Mouse (Mus musculus) T-helper 17 cell (primary cell): ENCODE data around the gene 2700097O09Rik.
"Not testable (repeated sequence)": the region's sequence is repeated elsewhere in the genome, so short reads cannot be mapped to it uniquely, and the experiment has no call there.

Experiments
- in situ Hi-C, 2 experiments: fragments of 300-600 bp; cut with MboI, MseI; formaldehyde crosslinking; loops; 1 replicate in 1 of 2; 2 replicates in 1 of 2; pipeline ENCODE4 v1.15.1; 2025; ENCODE audit warnings: high pct_unique_total_duplicates in 2 of 2

Gene 2700097O09Rik

GRCm38 (mm10) chr12:55049731-55050353 lies 30.1 kb downstream of the 2700097O09Rik start:
- in situ Hi-C loops = no loop called here

DNA sequence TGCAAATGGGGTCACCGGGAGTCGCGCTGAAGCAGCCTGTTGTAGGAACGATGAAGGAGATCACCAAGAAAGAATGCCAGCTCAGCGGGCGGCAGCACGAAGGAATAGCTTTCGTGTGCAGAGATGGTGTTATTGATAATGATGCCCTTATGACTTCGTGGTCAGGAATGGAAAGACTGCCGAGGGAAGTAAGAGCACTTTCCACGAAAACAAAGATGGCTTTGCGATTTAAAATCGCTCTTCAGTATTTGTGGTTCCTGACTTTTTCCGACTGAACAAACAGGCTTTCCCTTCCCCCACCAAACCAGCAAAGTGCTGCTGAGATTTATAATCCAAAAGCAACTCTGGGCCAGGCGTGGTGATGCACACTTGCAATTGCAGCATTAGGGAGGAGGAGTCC lies 38.9 kb downstream of the 2700097O09Rik start:
- in situ Hi-C loops = no loop called here

DNA sequence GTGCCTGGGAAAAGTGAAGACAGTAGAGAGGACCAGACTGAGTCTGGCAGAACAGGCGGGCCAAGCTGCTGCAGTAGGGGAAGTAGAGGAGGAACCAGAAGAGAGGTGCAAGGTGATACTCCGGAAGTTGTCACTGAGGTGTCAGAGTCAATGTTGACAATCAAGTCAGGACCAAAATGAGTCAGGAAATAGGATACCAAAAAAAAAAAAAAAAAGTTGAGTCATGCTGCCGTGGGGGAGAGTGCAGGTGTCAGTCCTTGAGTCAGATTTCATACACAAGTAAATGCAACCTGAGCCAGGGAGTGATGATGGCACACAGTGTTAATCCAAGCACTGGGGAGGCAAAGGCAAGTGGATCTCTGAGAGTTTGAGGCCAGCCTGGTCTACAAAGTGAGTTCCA lies 52.8 kb downstream of the 2700097O09Rik start:
- in situ Hi-C loops = no loop called here

DNA sequence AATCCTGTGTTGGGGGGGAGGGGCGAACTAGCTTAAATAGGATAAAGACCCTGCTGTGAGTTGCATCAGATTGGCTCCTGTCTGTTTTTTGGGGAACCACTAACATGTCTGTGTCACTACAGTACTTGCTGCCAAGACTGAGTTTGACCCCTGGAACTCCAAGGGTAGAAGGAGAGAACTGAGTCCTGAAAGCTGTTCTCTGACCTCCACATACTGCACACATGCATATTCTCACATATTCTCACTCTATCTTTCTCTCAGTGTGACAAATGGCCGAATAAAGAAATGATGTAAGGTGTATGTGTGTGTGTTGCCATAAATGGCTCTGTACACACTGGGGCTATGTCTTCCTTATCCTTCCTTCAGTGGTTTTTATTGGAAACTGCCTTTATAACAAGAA lies 56.6 kb downstream of the 2700097O09Rik start:
- in situ Hi-C loops = no loop called here

GRCm38 (mm10) chr12:55019421-55019877 lies 60.5 kb downstream of the 2700097O09Rik start:
- in situ Hi-C loops = no loop called here

- in situ Hi-C loops = no loop called here
Measured at GRCm38 (mm10) chr12:55017119-55017721, 62.7 kb downstream of the 2700097O09Rik start.

GRCm38 (mm10) chr12:55016339-55017118 lies 63.4 kb downstream of the 2700097O09Rik start:
- in situ Hi-C loops = no loop called here

- in situ Hi-C loops = no loop called here
Measured at GRCm38 (mm10) chr12:55015428-55015827, 64.5 kb downstream of the 2700097O09Rik start.

DNA sequence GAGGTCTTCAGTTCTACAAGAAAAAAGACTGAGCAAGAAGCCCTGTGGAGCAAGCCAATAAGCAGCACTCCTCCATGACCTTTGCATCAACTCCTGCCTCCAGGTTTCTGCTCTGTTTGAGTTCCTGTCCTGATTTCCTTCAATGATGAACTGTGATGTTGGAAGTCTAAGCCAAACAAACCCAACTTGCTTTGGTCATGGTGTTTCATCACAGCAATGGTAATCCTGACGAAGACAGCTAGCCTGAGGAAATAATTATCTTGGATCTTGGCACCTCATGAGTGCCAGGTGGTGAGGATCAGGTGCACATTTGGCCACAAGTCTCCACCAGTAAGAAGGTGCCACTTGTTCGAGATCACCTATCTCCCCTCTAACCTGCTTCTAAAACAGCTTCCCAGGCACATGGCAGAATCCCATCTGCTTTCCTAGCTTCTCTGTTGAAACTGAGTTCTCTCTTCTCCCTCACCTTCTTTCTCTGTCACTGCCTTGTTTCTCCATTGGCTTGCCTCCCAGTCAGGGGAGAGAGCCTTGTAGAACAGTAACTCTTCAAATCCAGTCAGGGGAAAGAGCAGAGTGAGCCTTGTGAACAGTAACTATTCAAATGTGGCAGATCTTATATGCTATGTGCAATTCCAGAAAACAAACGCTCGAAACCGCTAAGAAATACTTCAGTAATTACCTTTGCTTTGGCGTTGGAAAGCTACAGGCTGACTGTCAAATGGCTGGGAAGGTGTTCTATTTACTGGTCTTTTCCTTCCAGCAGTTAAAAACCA lies 66.1 kb downstream of the 2700097O09Rik start, which contains the start of gene Baz1a:
TSS of gene Baz1a (minus strand) at position 723 of the 773 bp plus-strand sequence.
- in situ Hi-C loops = no loop called here

- in situ Hi-C loops = no loop called here
Measured at GRCm38 (mm10) chr12:55013031-55013430, 66.9 kb downstream of the 2700097O09Rik start.

GRCm38 (mm10) chr12:55007361-55008008 lies 72.4 kb downstream of the 2700097O09Rik start:
- in situ Hi-C loops = no loop called here

- in situ Hi-C loops = no loop called here
Measured at GRCm38 (mm10) chr12:55006071-55006470, 73.8 kb downstream of the 2700097O09Rik start.

- in situ Hi-C loops = no loop called here
Measured at GRCm38 (mm10) chr12:55004396-55004795, 75.5 kb downstream of the 2700097O09Rik start.

GRCm38 (mm10) chr12:55003843-55004242 lies 76.1 kb downstream of the 2700097O09Rik start:
- in situ Hi-C loops = no loop called here

GRCm38 (mm10) chr12:55002532-55002931 lies 77.4 kb downstream of the 2700097O09Rik start:
- in situ Hi-C loops = not testable (repeated sequence)

- in situ Hi-C loops = loop anchor here in 1 of 2 experiments (5.0 kb wide), 1 partner anchor 78 kb away; no protein-coding TSS in a partner anchor
Measured at GRCm38 (mm10) chr12:54999016-54999690, 80.8 kb downstream of the 2700097O09Rik start.

DNA sequence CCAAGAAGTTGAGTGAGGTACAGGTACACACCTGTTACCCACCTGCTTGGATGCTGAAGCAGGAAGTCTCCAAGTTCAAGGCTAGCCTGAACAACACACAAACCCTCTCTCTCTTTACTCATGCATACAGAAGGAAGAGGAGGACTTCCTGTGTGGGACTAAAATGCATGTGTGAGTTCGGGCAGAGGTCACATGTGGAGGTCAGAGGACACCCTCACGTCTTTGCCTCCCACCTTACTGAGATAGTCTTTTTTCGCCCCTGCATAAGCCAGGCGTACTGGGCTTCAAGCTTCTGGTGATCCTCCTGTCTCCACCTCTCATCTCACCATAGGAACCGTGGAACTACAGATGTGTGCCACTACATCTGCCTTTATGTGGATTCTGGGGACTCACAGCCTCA lies 81.5 kb downstream of the 2700097O09Rik start:
- in situ Hi-C loops = loop anchor here in 1 of 2 experiments (5.0 kb wide), 1 partner anchor 79 kb away; no protein-coding TSS in a partner anchor

DNA sequence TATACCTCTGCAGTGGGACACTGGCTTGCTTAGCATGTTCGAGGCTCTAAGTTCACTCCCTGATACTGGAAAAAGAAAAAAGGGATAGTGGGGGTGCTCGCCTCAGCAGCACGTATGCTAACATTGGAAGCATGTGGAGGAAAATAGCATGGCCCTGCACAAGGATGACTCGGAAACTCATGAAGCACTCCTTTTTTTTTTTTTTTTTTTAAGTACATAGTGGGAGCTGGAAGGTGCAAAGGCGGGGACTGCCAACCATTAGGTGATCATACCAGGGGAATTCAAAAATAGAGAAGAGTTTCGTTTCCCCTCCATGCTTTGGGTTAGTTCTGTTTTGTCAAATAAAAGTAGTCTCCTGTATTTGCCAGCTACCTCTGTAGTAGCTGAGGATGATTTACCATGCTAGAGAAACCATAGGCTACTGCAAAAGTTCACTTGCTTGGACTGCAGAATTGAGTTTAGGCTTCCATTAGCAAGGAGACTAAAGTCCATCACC lies 82.9 kb downstream of the 2700097O09Rik start:
- in situ Hi-C loops = loop anchor here in 1 of 2 experiments (5.0 kb wide), 1 partner anchor 80 kb away; no protein-coding TSS in a partner anchor

DNA sequence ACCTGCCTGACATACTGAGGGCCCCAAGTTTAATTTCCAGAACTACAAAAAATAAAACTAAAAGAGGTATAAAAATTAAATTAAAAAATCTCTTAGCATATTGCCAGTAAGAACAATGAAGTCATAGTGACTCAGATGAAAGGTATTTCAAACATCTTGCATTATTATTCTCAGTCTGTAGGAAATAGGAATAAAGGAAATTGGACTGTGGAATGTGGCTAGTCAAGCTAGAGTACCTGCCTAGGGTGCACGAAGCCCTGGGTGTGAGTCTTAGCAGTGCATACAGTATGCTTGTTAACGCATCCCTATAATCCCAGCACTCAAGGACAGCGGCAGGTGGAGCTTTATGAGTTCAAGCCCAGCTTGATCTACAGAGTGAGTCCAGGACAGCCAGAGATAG lies 83.9 kb downstream of the 2700097O09Rik start:
- in situ Hi-C loops = loop anchor here in 1 of 2 experiments (5.0 kb wide), 1 partner anchor 81 kb away; no protein-coding TSS in a partner anchor
